Comparison of ENCODE assay signal across 18 mouse cellular contexts in the genomic region with DNA sequence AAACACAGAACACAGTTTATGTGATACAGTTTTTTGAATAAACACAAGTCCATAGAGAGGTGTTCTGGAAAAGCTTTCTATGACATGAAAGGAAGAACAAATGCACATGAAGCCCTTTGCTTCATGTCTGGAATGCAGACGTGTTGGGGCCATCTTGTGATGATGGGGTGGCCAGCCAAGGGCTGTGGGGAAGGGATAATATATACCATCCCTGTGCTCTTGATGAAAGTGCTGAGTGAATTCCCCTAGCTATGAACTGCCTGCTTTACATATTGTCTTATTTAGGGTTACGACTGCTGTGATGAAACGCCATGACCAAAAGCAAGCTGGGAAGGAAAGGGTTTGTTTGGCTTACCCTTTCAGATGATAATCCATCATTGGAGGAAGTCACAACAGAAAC. TPM values are rescaled to one million over a fixed set of nuclear protein-coding genes. Genes with fewer than 3 reads are reported as not detected.
"Had no signal": no experiment of that assay in that cellular context is flagged by ENCODE, and none has a peak within 500 bp of the region (broad histone marks: within the 10 kb centered on the region; RNA-seq: fewer than 3 reads in every experiment).

No protein-coding gene starts in this region.

- H3K27me3 ChIP-seq: limb, embryonic 12.5 days; limb, embryonic 15.5 days; stomach, embryonic 15.5 days had no signal

- H3K4me2 ChIP-seq: limb, embryonic 12.5 days; limb, embryonic 15.5 days; liver, embryonic 11.5 days; midbrain, embryonic 11.5 days; stomach, embryonic 15.5 days had no signal

- ATAC-seq: liver, postnatal 0 days had no signal

- DNase-seq: kidney, adult 18-20 months; kidney, adult 9 months; kidney, postnatal 14 days; kidney, postnatal 4 days; left cerebral cortex, postnatal 4 days; liver, postnatal 0 days; midbrain, embryonic 14.5 days; right cerebral cortex, postnatal 4 days; thymus, adult 18-20 months; thymus, postnatal 36 days had no signal

- H3K4me3 ChIP-seq: limb, embryonic 12.5 days; limb, embryonic 15.5 days; stomach, embryonic 15.5 days had no signal

- H3K27ac ChIP-seq: limb, embryonic 12.5 days; limb, embryonic 15.5 days; liver, embryonic 14.5 days; stomach, embryonic 15.5 days had no signal

- H3K36me3 ChIP-seq: limb, embryonic 12.5 days; limb, embryonic 15.5 days; stomach, embryonic 15.5 days had no signal

- H3K9ac ChIP-seq: limb, embryonic 12.5 days; limb, embryonic 15.5 days; liver, embryonic 14.5 days; liver, postnatal 0 days; stomach, embryonic 15.5 days had no signal

- H3K9me3 ChIP-seq: limb, embryonic 12.5 days; limb, embryonic 15.5 days; stomach, embryonic 15.5 days had no signal

RNA-seq across cellular contexts. Expression of gene Cfap161, which starts 50.1 kb away (rescaled TPM):
- polyA plus RNA-seq: liver, embryonic 11.5 days; liver, postnatal 0 days; midbrain, embryonic 11.5 days; neural tube, embryonic 11.5 days; urinary bladder, adult 2 months had no signal
